Comparison of ENCODE assay signal across 16 mouse cellular contexts in genomic region chr8:5011771-5012170, GRCm38 (mm10).
"Had no signal": no experiment of that assay in that cellular context is flagged by ENCODE, and none has a peak within 500 bp of the region (broad histone marks: within the 10 kb centered on the region; RNA-seq: fewer than 3 reads in every experiment).

No protein-coding gene starts in this region.

- H3K4me2 ChIP-seq: liver, embryonic 15.5 days; lung, embryonic 15.5 days; midbrain, embryonic 11.5 days; midbrain, embryonic 15.5 days; neural tube, embryonic 12.5 days had no signal

- H3K36me3 ChIP-seq: liver, embryonic 15.5 days; lung, embryonic 15.5 days; midbrain, embryonic 15.5 days; neural tube, embryonic 12.5 days had no signal

- H3K27ac ChIP-seq: liver, embryonic 15.5 days; lung, embryonic 15.5 days; macrophage; midbrain, embryonic 15.5 days; neural tube, embryonic 12.5 days had no signal

- H3K27me3 ChIP-seq: liver, embryonic 15.5 days; lung, embryonic 15.5 days; megakaryocyte, embryonic 14.5 days; midbrain, embryonic 15.5 days; neural tube, embryonic 12.5 days had no signal

- H3K4me3 ChIP-seq: liver, embryonic 15.5 days; lung, embryonic 15.5 days; megakaryocyte, embryonic 14.5 days; midbrain, embryonic 15.5 days; neural tube, embryonic 12.5 days had no signal

- H3K9me3 ChIP-seq: liver, embryonic 15.5 days; lung, embryonic 15.5 days; megakaryocyte, embryonic 14.5 days; midbrain, embryonic 15.5 days; neural tube, embryonic 12.5 days had no signal

- DNase-seq: liver, postnatal 0 days; lung, adult 2 months; lung, postnatal 14 days; lung, postnatal 36 days; right cerebral cortex, postnatal 14 days; thymus, adult 18-20 months; thymus, postnatal 14 days; thymus, postnatal 36 days had no signal

- ATAC-seq: liver, postnatal 0 days; lung, postnatal 0 days; midbrain, embryonic 15.5 days had no signal

- H3K4me1 ChIP-seq: liver, embryonic 15.5 days; lung, embryonic 15.5 days; megakaryocyte, embryonic 14.5 days; midbrain, embryonic 15.5 days; neural tube, embryonic 12.5 days had no signal

- H3K9ac ChIP-seq: liver, embryonic 15.5 days; liver, postnatal 0 days; lung, embryonic 15.5 days; midbrain, embryonic 15.5 days; neural tube, embryonic 12.5 days had no signal
